Mouse (Mus musculus) adrenal gland, adult (tissue): ENCODE results near the gene Pde1b.
A peak's percentile ranks its signal among the peaks of the same experiment; 100 is the strongest.

Experiments
- DNase-seq, 2 experiments: peaks; one replicate each; pipeline ENCODE4 v3.0.0; 2022 to 2023; ENCODE audit warnings: low spot score in 1 of 2; ENCODE audit not compliant: inconsistent age in 2 of 2

Gene Pde1b

DNA sequence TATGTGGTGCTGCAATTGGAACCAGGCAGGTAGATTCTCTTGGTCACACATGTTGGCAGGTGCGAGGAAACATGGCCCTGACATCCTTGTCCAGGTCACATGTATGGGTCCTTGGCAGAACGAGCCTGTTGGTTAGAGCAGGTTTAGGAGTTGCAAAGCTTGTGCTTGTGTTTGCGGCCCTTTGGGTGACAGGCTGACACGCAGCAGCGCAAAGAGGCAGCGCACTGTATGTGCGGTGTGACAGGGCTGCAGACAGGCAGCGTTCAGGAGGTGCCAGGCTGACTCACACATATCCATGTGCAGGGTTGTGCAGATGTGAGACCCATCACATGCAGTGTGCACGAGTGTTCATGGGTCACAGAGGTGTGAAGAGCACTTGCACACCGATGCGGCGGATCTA, 826 bp downstream of the Pde1b start:
- peak in 1 of 2 experiments; percentile 45 for DNase-seq

DNA sequence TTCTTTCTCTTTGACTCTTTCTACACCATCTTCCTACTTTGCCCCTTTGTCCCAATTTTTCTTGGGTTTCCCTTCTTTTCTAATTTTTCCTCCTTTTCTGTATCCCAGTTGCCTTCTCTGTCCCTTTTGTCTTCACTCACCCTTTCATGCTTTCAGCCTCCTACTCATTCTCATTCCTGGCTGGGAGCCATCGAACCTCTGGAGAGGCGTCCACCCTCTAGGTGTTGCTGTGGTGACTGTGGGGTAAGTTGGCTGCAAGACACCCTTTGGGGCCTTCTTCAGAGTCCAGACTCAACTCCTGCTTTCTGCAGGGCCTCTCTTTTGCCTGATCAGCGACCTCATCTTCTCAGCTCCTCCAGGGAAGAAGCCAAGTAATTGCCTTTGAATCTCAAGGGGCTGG, 6.5 kb downstream of the Pde1b start:
- no peak for DNase-seq

GRCm38 (mm10) chr15:103511652-103512051, 8.8 kb downstream of the Pde1b start:
- DNase-seq, result no peak

DNA sequence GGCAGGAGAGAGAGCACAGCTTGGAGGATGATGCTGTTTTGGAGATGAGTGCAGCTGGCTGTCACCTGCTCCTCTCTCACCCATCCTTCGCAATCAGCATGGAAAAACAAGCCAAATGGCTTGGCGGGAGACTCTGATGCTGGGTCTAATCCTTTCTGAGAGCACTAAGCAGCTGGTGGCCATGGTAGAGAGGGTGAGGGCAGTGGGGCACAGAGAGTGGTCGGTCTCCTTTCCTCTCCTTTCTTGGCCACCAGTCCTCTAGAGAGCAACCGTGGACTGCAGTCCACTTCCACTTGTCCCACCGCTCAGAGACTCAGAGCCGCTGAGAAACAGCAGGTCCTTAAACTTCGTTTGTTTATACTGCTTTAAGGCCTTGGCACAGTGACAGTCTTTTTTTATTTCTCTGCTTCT, 10.8 kb downstream of the Pde1b start:
- DNase-seq, result peak in 1 of 2 experiments; percentile 29

GRCm38 (mm10) chr15:103514119-103514518, 11.3 kb downstream of the Pde1b start:
- DNase-seq, result peak; percentile 74 to 85

DNA sequence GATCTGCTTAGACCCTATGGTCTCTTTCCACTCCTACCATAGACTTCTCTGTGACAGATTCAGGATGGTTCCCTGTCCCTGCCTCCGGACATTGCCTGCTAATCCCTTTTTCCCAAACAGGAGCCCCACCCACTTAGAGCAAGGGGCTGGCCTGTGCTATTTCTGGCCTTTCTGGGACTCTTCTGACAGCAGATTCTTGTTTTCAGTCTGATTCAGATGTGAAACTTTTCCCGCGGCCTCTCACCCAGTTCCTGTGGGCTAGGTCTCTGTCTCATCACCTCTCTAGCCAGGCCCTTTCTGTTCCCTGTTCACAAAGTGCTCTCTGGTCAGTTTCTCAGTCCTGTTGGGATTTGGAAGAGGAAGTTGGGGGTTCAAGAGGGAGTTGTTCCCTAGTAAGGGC, 12.1 kb downstream of the Pde1b start:
- peak in 1 of 2 experiments; percentile 36 for DNase-seq

DNA sequence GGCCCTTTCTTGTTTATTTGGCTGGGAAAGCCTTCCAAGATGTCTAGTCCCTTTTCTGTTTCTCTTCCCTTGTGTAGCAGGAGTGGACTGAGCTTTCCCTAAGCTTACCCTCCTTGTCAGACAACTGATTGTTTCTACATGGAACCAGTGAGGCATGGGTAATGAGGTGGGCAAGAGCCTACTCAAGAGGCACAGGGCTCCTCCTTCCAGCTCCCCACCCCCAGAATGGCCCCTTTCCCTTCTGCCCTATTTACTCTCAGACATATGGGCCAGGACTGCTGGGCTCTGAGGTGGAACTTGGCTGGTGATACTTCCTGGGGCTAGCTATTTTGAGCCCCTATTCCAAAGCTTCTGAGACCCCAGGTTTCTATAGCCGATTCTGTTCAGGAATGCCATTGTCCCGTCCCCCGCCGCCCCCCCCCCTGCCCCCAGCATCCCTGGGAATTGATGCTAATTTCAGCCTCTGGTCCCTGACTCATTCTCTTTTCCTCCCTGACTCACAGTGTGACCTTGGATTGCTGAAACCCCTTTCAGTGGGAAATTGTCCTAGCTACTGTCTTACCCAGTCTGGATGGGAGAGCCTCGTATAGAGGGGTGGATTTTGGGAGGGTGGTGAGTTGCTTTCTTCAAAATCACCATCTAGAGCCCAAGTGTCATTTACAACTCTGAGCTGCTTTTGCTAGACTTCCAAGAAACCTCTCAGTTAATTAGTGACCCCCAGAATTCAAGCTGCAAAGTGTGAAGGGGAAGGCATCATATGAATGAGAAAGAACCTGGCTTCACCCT, 16.0 kb downstream of the Pde1b start:
- peak in 1 of 2 experiments; percentile 56 for DNase-seq

DNA sequence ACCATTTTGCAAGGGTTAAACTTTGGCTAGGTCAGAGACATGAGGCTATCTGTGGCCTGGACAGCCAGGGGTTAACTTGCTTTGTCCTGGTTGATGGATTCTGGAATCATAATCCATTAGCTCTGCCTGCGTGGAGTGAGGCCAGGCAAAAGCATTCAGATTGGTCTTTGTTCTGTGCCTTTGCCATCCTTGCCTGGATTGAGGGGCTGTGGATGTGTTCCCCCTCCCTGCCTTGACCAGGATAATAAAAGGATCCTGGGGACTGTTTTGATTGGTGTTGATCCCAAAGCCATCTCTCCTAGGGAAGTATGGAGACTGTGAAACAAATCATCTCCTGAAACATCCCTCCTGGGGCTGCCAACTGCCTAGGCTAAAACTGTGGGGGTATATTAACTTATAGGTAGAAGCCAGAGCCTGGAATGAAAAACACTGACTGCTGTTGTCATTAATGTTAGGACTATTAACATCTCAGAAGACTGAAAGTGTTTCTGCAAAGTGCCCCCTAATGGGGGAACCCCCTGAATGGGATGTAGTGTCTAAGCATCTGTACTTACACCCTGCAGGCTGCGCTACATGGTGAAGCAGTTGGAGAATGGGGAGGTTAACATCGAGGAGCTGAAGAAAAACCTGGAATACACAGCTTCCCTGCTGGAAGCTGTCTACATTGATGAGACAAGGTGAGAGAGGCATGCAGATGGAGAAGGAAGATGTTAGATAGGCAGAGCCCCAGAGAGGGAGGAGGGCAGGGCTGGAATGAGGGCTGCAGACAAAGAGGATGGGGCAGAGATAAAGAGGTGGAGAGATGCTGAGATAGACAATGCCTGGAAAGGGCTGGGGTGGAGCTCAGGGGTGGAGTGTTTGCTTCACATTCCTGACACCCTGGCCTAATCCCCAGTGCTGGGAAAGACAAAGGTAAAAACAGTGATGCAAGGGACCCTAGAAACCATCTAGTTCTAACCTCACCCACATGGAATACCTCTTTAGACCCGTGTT, 16.8 kb downstream of the Pde1b start:
- DNase-seq, result no peak

GRCm38 (mm10) chr15:103522458-103523099, 19.7 kb downstream of the Pde1b start:
- peak in 1 of 2 experiments; percentile 41 for DNase-seq

GRCm38 (mm10) chr15:103523156-103523555, 20.3 kb downstream of the Pde1b start:
- DNase-seq, result no peak

GRCm38 (mm10) chr15:103530372-103530771, 27.5 kb downstream of the Pde1b start:
- DNase-seq, result peak; percentile 41 to 81

DNA sequence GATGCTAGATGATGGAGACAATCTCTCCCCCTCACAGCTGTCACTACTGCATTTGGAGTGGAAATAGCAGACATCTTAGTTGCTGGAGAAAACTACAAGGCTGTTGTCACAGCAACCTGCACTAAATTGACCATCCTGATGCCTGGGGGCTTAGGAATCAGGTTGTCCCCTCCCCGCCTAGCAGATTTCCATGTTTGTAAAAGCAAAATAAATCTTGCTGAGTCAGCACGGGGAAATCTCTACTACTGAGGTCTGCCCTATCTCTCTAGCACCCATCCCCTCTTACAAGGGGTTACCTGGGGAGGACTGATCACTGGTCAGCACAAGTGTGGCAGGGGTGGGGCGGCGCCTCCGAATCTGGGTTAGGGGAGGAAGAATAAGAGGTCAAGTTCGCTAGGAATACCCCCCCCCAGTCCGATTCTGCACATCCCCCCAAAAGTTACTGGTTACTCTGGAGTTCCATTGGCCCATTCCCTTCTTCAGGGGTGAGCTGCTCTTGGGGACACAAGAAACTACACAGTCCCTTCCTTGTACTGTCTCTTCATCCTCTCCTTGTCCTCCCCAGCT, 31.3 kb downstream of the Pde1b start:
- no peak for DNase-seq

DNA sequence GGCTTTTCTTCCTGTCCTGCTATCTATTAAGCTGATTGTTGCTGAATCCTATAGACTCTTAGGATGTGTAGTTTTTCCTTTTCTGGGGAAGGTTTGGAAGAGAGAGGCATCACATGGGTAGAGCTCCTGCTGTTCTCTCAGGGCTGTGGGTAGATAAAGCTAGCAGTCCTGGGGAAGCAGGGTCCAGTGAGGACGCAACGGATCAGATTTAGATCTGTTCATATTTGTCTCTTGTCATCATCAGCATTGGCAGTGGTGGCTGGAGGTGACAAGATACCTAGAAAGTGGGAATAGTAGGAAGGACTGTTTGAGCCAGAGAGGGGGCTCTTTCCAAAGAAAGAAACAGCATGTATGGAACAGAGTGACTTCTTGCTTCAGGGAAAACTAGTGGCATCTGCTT, 32.2 kb downstream of the Pde1b start:
- no peak for DNase-seq

DNA sequence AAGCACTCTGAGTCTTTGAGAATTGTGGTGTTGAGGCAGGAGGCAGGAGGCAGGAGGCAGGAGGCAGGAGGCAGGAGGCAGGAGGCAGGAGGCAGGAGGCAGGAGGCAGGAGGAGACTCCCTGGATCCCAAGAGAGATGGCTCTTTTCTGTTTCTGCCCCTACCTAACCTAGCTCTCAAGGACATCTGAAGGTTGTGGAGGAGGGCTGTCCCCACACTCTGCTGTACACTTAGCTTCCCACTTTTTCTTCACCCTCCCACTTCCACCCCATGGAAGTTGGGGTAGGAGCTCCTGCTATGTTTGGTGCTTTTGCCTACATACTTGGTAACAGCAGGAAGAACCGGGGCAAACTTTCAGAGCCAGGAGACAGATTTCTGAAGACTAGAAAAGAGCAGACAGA, 33.0 kb downstream of the Pde1b start:
- DNase-seq, result no peak

GRCm38 (mm10) chr15:103536456-103536855, 33.6 kb downstream of the Pde1b start:
- DNase-seq, result no peak

DNA sequence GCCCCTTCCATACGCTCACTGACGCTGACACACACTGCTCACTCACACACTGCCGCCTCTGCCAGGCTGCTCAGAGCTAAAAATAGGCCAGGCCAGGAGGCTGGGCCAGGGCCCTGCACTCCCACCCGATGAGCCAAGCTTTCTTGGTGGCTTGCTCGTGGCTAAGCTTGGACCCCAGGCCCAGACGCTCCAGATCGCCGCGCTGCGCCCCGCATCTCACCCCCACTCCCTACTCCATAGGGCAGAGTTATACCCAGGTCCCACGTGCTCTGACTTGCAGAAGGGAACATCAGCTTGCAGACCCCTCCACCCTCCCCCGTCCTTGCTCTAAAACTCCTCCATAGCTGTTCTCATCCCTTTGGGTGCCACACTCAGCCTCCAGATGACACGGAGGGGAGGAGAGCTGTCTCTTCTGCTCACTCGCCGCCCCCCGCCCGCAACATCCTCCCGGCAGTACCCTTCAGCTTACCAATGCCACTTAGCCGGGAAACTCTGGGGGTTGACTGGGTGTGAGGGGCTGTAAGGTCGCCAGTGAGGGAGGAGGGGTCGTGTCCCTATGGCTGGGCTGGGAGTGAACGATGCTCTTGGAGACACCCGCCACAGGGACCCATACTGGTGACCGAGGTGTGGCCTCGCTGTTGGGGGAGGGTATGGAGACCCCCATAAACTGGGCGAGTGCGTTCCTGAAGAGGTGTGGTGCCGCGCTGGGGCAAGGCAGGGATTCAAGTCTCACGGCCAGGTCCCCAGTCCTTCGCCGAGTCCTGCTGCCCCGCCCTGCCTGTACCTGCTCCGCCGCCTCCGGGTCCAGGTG, 34.4 kb downstream of the Pde1b start:
- no peak for DNase-seq

GRCm38 (mm10) chr15:103537822-103538213, 35.0 kb downstream of the Pde1b start, which contains the start of gene Ppp1r1a:
Gene Ppp1r1a (minus strand): TSS chr15:103538003.
- DNase-seq, result peak in 1 of 2 experiments; percentile 65

- no peak for DNase-seq
These were observed 36.4 kb downstream of the Pde1b start for GRCm38 (mm10) chr15:103539259-103539658.

GRCm38 (mm10) chr15:103540646-103541045, 37.8 kb downstream of the Pde1b start:
- DNase-seq, result no peak

GRCm38 (mm10) chr15:103542526-103542925, 39.7 kb downstream of the Pde1b start:
- no peak for DNase-seq
